Mouse (Mus musculus): Measurements from ENCODE around the gene Lix1l. TPM values are rescaled to one million over a fixed set of nuclear protein-coding genes. Genes with fewer than 3 reads are reported as not detected.
"Not testable (repeated sequence)": the region's sequence is repeated elsewhere in the genome, so short reads cannot be mapped to it uniquely, and the experiment has no call there.

The Lix1l gene
- total RNA-seq, 2 experiments from 2014 or later = 29.9 to 30.5 TPM

GRCm38 (mm10) chr3:96590657-96591056 is 10.3 kb upstream of the Lix1l start:
- DNase-seq = no peak

- no peak for DNase-seq
Observed at GRCm38 (mm10) chr3:96593374-96593773, 7.6 kb upstream of the Lix1l start.

- peak; percentile 93 for DNase-seq
Observed at GRCm38 (mm10) chr3:96593790-96594560, 7.0 kb upstream of the Lix1l start, which contains the start of gene Polr3gl. Gene Polr3gl (minus strand): TSS chr3:96594181.

- DNase-seq = no peak
Observed at GRCm38 (mm10) chr3:96594851-96595250, 6.1 kb upstream of the Lix1l start.

GRCm38 (mm10) chr3:96595661-96596060 is 5.3 kb upstream of the Lix1l start:
- DNase-seq = peak in 1 of 2 experiments; percentile 43

GRCm38 (mm10) chr3:96596228-96596707 is 4.7 kb upstream of the Lix1l start, which contains the start of gene Ankrd34a:
Gene Ankrd34a (plus strand): TSS chr3:96596636.
- peak; percentile 82 to 84 for DNase-seq

- peak in 1 of 2 experiments; percentile 35 for DNase-seq
Observed at GRCm38 (mm10) chr3:96596855-96597254, 4.1 kb upstream of the Lix1l start.

GRCm38 (mm10) chr3:96597435-96597891 is 3.5 kb upstream of the Lix1l start:
- DNase-seq = peak; percentile 51 to 54

- peak; percentile 56 to 65 for DNase-seq
Observed at GRCm38 (mm10) chr3:96598156-96599068, 2.5 kb upstream of the Lix1l start.

- DNase-seq = no peak
Observed at GRCm38 (mm10) chr3:96599069-96599393, 1.9 kb upstream of the Lix1l start.

- DNase-seq = no peak
Observed at GRCm38 (mm10) chr3:96599411-96599810, 1.5 kb upstream of the Lix1l start.

- peak; percentile 61 to 63 for DNase-seq
Observed at GRCm38 (mm10) chr3:96601251-96601787, 370 bp downstream of the Lix1l start.

- peak in 1 of 2 experiments; percentile 19 for DNase-seq
Observed at GRCm38 (mm10) chr3:96601941-96602703, 1.2 kb downstream of the Lix1l start.

GRCm38 (mm10) chr3:96602704-96603084 is 1.7 kb downstream of the Lix1l start:
- no peak for DNase-seq

- no peak for DNase-seq
Observed at GRCm38 (mm10) chr3:96603311-96603710, 2.4 kb downstream of the Lix1l start.

- not testable (repeated sequence) for DNase-seq
Observed at GRCm38 (mm10) chr3:96606007-96606406, 5.1 kb downstream of the Lix1l start.

GRCm38 (mm10) chr3:96606618-96607017 is 5.7 kb downstream of the Lix1l start:
- DNase-seq = no peak

- DNase-seq = no peak
Observed at GRCm38 (mm10) chr3:96617941-96618340, 17.0 kb downstream of the Lix1l start.

GRCm38 (mm10) chr3:96623201-96623600 is 22.3 kb downstream of the Lix1l start:
- DNase-seq = no peak

GRCm38 (mm10) chr3:96629729-96630600 is 29.0 kb downstream of the Lix1l start, which contains the start of gene Rbm8a:
Gene Rbm8a (plus strand): TSS chr3:96629933.
- DNase-seq = peak; percentile 96

GRCm38 (mm10) chr3:96632058-96632457 is 31.1 kb downstream of the Lix1l start:
- no peak for DNase-seq

Data from layer of hippocampus, postnatal 36 days (tissue).